Mouse (Mus musculus): ENCODE results near the gene Cd3g.

GRCm38 (mm10) chr9:44983001-44983400, 2.8 kb upstream of the Cd3g start:
- TF ChIP-seq CTCF (IDR thresholded peaks at IDR 0.05; ENCODE audit: low read depth) (no peak), EP300 (IDR thresholded peaks at IDR 0.05; ENCODE audit: low read depth) (no peak)

Measured in heart, postnatal 0 days (tissue).